Mouse (Mus musculus) kidney, postnatal 14 days (tissue): ENCODE measurements around the gene Ppid.

ENCODE experiments used
- DNase-seq: peaks from one replicate; pipeline ENCODE4 v3.0.0; 2022; ENCODE audit warnings: mixed read lengths

The Ppid gene

GRCm38 (mm10) chr3:79590863-79591792 lies at the start of gene Ppid:
Ppid (plus strand) TSS chr3:79591342.
- peak; percentile 85 for DNase-seq

DNA sequence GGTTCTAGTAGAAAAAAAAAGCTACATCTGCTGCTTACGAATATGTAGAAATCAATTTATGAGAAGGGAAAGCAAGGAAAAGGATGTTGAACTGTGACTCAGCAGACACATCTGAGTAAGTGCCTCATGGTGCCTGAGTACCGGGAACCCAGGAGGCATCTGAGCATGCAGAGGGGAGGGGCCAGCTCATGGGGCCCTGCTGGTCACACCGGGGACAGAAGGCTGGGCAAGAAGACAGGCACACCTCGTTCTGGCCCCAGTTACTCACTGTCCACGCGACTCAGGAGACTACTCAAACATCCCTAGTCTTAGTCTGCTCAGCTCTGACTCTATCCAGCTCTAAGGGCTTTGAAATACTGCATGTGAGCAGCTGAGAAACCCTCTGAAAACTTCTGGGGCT lies 48.6 kb upstream of the Ppid start:
- peak; percentile 41 for DNase-seq

DNA sequence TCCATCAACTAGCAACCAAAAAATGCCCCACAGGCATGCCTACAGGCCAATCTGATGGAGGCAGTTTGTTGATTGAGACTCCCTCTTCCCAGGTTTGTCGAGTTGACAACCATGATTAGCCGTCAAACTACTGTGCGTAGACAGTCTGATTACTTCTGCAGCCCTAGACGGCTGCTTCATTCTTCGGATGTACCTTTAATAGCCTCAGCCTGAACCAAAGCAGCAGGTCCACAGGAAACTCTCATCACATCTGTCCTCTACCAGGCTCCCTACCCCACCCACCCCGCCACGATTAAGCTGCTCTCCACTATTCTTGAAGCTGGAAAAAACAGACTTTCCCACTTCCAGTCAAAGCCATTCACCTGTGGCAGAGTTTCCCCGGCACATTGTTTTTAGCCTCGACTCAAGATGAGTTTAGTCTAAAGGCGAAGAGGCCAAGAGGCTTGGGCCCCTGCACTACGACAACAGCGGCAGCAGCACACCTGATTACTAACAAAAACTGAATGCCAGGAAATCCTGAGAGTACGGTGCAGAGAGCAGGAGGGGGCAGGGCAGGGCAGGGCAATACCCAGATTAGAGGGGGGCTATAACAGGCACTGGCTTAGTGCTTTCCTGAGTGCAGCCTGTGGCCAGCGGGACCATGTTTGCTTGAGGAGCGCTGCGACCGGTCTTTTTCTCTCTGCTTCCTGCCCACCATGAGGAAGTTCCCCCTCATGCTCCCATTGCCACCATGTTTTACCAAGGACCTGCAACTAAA lies 42.3 kb upstream of the Ppid start:
- DNase-seq = no peak

GRCm38 (mm10) chr3:79549751-79550393 lies 41.3 kb upstream of the Ppid start:
- no peak for DNase-seq

DNA sequence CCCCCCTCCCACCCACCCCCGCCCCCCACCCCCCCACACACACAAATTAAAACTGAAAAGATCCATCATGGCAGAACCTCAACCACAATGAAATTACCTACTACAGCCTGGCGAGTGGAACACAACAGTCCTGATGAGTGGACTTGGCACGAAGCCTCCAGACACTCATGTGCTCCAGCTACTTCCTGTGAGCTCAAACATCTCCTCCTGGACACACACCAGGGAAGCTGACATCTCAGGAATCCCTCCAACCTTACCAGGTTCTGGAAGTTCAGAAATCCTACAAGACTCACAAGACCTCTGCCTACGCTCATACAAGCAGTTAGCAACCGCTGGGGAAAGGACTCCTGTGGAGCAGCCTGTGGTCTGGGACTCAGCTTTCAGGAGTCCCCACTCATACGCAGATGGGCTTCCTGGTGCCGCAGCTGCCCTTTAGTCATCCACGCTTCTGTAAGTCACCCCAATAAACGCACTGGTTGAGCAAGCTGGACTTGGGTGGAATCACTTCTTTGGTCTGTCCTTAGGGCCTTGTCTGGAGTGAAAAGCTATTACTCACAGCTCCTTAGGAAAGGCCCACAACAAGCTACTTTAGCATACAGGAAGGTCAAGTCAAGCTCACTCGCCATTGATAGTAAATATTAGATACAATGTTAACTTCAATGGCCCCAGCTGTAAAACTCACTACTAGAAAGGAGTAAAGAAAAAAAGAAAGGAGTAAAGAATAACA lies 39.2 kb upstream of the Ppid start:
- no peak for DNase-seq

- DNase-seq = no peak
Measured at GRCm38 (mm10) chr3:79553779-79554178, 37.4 kb upstream of the Ppid start.

DNA sequence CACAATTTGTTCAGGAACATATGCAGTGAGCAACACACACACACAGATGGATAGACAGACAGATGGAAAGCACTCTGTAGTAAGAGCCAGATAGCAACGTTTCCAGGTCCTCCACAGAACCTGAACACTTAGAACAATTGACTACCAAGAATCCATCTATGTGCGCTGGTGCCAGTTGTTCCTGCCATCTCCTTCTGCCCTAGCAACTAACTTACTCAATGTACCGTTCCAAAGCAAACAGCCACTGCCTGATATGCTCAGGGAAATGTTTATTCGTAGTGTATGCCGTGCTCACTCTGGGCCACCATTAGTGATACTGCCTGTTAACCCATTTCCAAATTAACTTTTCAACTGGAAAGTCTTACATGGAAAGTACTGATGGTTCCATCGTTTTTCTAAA lies 36.1 kb upstream of the Ppid start:
- no peak for DNase-seq

- peak; percentile 84 for DNase-seq
Measured at GRCm38 (mm10) chr3:79559021-79559772, 31.9 kb upstream of the Ppid start.

DNA sequence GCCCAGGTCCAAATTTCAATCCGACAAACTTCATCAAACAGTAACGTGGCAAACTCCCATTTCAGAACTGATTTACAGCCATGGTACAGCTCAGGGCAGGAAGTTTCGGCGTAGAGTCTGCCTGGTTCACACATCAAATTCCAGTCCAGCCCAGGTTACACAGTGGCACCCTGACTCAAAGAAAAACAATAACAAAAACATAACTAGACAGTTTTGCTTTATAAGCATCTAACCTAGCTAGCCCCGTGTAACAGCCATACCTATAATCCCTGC lies 31.4 kb upstream of the Ppid start:
- peak; percentile 74 for DNase-seq

- DNase-seq = peak; percentile 41
Measured at GRCm38 (mm10) chr3:79560555-79560954, 30.6 kb upstream of the Ppid start.

DNA sequence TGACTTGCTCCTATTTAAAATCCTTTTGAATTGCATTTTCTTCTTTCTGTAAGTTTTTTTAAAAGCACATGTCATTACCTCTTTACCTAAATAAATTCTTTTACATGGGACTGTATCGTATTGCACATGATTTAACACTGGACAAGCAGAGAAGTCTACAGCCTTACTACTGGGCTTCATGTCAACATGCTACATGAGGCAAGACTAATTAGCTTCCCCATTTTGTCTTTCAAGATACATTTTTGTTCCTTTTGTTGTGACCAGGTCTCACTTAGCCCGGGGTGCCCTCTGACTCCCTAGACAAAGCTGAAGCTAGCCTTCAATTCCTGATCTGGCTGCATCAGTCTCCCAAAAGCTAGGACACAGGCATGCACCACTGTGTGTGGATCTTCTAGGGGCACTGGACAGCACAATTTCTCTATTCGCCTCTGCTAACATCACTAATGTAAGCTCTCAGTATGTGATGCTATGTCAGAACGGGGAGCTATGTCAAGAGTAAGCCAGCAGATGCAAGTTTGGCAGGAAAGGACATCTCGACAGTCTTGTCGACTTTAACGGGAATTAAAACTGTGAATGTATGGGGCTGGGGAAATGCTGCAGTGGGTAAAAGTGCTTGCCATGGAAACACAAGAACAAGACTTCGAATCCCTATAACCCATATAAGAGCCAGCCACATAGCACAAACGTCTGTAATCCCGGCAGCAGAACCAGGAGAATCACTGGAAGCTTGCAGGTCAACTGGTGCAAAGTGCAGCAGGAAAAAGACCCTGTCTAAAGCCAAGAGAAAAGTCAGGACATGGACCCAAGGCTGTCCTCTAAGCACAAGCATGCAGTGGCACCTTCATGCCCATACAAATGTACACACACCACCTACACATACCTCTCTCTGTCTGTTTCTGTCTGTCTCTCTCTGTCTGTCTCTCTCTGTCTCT lies 29.1 kb upstream of the Ppid start:
- no peak for DNase-seq

DNA sequence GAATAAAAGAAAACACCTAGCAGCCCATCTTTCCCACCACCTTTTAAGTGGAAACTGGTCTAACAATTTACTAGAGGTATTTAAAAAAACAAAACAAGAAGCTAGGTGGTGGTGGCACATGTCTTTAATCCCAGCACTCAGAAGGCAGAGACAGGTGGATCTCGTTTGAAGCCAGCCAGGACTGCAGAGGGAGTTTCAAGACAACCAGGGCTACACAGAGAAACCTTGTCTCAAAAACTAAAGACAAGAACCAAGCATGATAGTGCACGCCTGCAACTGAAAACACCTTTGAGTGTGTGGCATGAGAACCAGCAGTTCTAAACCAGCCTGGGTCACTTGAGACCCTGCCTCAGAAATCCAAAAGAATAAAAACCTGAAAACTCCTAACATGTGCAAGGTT lies 27.6 kb upstream of the Ppid start:
- DNase-seq = no peak

- peak; percentile 74 for DNase-seq
Measured at GRCm38 (mm10) chr3:79564875-79565606, 26.1 kb upstream of the Ppid start.

DNA sequence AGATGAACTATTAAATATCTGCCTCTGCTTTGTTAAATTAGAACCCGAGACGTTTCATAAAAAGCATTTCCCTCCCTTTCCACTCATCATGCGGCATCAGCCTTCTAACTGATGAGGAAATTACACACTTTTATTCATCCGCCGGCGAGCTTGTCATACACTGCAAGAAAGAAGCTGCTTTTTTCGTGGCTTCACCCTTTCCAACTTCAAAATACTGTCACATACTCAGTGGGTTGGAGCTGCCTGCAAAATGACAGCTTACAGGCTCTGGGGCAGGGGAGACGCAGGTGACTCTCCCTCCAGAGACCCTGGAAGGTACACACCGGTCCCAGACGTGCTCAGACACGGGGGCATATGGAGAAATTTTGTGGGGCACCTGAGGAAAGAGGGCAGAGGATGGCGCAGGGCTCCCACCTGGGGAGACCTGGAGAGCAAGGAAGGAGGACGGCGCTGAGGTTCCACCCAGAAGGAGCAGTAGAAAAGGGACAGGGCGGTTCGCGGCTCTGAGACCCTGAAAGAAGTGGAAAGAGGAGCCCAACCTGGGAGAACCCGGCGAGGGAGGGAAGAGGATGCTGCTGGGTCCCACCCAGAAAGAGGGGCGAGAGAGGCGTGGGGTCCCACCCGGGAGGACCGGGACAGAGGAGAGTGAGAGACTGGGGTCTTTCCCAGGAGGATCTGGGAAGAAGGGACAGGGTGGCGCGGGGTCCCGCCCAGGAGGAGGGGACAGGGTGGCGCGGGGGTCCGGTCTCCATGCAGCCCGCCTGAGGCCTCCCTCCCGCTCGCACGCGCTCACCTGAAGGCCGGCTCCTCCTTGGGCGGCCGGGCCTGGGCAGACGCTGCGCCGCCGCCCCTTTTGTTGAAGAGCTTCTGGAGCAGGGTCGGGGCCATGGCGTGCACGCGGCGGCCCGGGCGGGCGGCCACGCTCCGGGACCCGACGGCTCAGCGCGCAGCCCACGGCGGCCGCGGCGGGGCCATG lies 24.1 kb upstream of the Ppid start:
- no peak for DNase-seq

GRCm38 (mm10) chr3:79567703-79568362 lies 23.3 kb upstream of the Ppid start, which contains the start of gene Fnip2:
Fnip2 (minus strand) TSS chr3:79567796.
- DNase-seq = peak; percentile 93

DNA sequence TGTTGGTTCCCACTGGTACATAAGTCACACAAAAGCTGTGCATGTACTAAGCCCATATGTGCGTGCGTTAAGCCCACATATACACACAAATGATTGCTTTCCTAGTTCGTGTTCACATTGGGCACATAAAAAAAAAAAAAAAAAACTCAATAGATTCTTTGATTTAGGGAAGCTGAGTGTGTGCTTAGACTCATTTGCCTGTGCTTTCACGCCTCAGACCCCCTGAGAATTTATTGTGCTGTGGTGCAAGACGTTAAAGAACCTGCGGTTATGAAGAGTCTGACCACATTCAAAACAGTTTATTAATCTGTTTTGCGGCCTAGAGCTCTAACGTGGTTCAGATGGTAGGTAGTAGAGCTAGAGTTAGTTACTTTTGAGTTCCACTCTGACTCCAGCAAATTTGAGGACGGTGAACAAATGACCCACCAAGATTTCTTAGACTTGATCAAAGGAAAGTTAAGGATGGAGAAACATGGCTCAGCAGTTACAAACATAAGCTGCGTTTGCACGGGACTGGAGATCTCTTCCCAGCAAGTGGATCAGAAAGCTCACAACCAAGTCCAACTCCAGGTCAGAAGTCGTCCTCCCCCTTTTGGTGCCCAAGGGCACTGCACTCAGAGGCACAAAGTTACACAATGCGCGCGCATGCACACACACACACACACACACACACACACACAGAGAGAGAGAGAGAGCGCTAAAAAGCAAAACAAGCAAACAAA lies 22.4 kb upstream of the Ppid start:
- no peak for DNase-seq

GRCm38 (mm10) chr3:79569351-79569681 lies 21.8 kb upstream of the Ppid start:
- no peak for DNase-seq

- DNase-seq = no peak
Measured at GRCm38 (mm10) chr3:79572399-79572798, 18.7 kb upstream of the Ppid start.
